Mouse (Mus musculus): ENCODE data around the gene Asap2.
A peak's percentile ranks its signal among the peaks of the same experiment; 100 is the strongest.
"Not testable (repeated sequence)": the region's sequence is repeated elsewhere in the genome, so short reads cannot be mapped to it uniquely, and the experiment has no call there.

Asap2 gene

DNA sequence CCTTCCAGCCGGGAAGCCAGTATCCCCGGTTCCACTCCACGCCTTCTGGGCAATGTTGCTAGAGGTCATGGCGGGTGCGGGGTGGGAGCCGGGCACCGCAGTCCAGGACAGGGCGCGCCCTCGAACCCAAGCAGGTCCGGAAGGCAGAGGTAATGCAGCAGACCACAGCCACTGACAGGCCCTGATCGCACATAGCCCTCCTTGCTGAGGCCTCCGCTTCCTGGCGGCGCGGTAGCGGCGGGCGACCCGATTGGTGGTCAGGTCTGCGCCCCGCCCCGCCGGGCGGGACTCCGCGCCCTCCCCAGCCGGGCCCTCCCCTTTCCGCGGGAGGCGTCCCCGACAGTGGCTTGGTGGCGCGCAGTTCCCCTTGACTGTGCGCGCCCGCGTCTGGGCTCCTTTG, at the start of gene Asap2:
Asap2 (plus strand) TSS at position 328 of the 400 bp plus-strand sequence.
- peak; percentile 46 to 50 for DNase-seq (ENCODE audit: low spot score in 2 of 2)

DNA sequence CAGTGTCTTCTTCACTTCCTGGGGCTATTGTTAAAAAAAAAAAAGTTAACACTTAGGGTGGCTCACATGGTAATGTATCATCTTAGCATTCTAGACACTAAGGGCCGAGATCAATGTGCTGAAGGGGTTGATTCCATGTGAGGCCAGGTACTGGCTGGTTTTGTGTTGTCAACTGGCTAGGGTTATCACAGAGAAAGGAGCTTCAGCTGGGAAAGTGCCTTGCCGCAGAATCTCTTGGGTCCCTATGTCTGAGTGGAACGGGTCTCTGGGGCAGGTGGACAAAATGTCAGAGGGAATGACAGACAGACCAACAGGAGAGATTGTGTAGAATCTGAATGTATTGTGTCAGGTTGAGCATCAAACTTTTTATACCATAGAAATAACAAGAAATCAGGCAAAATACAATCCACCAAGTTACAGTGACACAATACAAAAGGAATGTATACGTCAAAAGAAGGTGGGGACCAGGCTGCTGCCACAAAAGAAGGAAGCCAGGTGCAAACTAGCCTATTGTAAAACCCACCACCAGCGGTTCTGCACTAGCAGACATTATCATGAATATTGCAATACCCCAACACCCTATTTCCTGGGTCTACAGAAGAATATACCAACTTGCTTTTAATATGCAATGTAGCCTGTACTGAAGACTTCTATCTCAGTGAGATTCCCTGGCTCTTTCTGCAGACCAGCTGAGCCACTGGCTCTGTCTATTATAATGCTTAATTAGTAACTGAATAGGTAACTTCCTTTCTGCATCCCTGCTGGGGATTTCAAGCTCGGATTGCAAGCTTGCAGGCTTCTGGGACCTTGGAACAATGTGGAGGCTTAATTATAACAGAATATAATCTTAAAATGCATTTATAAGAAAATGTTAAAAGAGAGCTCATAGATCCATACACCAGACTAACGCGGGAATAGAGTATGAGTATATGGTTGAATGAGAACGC, 42.9 kb upstream of the Asap2 start:
- DNase-seq (ENCODE audit: low spot score in 2 of 2): not testable (repeated sequence)

DNA sequence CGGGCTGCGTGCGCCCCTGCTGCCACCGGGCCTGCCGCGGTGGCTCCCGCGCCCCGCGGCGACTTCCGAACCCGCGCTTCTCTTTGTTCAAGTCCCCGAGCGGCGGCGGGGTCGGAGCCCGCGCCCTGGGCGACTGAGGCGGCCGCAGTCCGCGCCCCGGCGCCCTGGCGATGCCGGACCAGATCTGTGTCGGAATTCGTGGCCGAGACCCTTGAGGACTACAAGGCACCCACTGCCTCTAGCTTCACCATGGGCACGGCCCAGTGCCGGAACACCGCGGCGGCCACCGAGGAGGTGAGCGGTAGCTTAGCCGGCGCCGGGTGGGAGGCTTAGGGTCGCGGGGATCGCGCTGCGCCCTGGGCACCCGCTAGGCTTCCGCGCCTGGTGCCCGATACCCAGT, 320 bp downstream of the Asap2 start:
- DNase-seq (ENCODE audit: low spot score in 2 of 2): peak; percentile 0 to 14

DNA sequence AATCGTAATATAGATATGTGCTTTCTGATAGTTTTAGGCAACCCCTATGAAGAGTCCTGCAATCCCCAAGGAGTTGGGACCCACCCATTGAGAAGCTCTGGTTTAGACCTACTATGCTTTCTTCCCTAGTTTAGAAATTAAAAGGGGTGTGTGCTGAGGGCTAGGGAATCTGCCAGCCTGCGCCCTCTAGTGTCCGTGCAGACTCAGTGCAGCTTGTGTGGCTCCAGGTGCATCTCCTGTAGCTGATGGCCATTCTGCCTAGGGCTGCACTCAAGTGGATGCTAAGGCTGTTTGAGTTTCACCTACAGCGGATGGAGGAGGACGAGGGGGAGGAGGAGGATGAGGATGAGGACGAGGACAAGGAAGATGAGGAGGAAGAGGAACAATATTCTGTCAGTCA, 40.6 kb downstream of the Asap2 start:
- DNase-seq (ENCODE audit: low spot score in 2 of 2): not testable (repeated sequence)

DNA sequence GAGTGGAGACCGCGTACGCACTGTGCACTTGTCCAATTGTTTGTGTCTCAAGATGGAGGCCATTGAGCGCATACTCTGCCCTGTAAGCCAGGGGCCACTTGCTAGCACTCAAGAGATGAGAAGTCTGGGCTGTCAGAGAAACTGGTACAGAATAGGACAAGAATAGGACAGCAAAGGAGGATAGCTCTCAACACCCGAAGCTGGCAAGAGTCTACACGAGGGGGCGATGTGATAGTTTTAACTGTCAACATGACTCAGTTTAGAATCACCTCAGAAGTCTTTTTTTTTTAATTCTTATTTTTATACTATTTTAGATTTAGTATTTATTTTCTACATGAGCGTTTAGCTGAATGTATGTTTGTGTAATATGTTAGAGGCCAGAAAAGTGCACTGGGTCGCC, 56.5 kb downstream of the Asap2 start:
- DNase-seq (ENCODE audit: low spot score in 2 of 2): not testable (repeated sequence)

DNA sequence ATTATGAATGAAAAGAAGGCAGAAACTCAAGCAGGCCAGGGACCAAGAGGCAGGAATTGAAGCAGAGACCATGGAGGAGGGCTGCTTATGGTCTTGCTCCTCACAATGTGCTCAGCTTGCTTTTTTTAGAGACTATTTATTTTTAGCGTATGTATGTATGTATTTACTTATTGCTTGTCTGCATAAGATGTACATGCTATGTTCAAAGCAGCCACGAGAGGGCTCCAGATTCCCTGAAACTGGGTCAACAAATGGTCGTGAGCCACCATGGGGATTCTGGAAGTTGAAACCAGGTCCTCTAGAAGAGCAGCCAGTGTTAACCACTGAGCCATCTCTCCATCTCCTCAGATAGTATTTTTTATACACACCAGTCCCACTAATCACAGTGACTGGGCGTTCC, 85.5 kb downstream of the Asap2 start:
- peak; percentile 52 to 66 for DNase-seq (ENCODE audit: low spot score in 2 of 2)

DNA sequence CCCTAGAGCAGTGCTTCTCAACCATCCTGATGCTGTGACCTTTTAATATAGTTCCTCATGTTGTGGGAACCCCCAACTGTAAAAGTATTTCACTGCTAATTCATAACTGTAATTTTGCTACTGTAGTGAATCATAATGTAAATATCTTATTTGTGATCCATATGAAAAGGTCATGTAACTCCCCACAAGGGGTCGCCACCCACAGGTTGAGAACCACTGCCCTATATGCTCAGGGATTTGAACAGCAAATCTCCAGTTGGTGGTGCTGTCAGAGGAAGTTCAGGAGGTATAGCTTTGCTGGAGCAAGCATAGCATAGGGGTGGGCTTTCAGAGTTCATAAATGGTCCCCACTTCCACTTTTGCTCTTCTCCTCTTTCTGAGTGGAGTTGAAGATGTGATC, 99.9 kb downstream of the Asap2 start:
- not testable (repeated sequence) for DNase-seq (ENCODE audit: low spot score in 2 of 2)

DNA sequence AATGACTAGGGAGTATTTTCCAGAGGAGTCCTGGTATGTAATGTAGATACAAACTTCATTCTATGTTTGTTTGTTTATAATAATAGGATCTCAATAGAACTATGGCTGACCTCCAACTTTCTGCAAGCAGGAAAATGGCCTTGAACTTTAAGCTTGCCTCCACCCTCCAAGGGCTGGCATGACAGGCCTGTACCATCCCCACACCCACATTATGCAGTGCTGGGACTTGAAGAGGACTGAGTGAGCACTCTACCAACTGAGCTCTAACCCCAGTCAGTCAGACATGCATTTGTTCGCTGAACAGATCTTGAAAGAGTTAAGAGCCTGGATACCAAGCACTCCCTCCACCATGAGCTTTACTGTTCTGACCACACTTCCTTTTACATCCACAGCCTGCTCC, 102.2 kb downstream of the Asap2 start:
- not testable (repeated sequence) for DNase-seq (ENCODE audit: low spot score in 2 of 2)

DNA sequence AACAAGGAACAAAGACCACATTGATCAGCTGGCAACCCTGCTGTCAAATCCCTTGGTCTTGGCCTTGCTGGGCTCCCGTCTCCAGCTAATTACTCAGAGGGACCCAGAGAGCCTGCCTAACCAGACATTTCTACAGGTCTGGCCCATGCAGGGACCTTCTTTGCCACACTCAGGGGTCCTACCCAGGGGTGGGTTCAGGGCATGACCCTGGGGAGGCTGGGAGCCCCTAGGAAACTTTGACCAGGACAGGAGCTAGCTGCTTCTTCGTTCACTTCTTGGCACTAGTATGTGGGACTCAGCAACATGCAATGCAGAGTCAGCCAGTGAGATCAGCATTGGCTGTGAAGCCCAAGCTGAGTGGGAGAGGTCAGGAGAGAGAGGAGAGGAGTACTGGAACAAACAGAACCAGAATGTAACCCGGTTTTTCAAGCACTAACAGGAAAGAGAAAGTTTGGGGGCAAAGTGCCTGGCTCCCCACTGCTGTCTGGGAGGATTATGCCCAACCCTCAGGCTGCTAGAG, 107.6 kb downstream of the Asap2 start:
- DNase-seq (ENCODE audit: low spot score in 2 of 2): peak in 1 of 2 experiments; percentile 3

DNA sequence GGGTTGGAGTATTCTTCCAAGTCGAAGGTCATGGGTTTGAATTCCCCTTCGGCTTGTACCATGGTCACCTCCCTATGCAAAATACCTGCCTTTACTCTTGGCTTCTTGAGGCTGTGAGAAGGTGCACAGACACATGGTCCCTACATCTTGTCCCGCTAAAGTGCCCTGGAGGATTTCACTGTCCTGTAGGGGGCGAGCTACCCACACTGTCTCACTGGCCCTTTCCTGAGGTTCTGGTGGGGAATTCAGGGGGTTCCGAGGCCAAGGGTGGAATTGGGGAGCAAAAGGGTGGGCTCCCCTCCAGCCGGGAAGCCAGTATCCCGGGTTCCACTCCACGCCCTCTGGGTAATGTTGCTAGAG, 120.8 kb downstream of the Asap2 start:
- DNase-seq (ENCODE audit: low spot score in 2 of 2): not testable (repeated sequence)

DNA sequence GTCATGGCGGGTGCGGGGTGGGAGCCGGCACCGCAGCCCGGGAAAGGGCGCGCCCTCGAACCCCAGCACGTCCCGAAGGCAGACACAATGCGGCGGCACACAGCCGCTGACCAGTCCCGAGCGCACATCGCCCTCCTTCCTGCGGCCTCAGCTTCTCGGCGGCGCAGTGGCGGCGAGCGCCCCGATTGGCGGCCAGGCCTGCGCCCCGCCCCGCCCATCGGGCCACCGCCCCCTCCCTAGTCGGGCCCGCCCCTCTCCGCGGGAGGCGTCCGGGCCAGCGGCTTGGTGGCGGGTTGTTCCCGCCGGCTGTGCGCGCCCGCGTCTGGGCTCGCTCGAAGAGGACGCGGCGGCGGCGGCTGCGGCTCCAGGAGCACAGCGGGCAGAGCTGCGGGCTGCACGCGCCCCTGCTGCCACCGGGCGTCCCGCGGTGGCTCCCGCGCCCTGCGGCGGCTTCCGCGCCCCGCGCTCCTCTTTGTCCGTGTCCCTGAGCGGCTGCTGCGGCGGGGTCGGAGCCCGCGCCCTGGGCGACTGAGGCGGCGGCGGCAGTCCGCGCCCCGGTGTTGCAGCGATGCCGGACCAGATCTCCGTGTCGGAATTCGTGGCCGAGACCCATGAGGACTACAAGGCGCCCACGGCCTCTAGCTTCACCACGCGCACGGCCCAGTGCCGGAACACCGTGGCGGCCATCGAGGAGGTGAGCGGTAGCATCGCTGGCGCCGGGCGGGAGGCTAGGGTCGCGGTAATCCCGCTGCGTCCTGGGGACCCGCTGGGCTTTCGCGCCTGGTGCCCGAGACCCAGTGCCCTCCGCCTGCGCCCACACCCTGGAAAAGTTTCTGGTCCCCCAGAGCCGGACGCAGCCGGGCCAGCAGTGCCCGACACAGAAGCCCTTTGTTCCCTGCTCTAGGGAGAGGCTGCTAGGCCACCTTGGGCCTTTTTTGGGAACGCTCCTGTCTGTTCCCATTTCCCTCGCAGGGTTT, 121.5 kb downstream of the Asap2 start:
- DNase-seq (ENCODE audit: low spot score in 2 of 2): peak; percentile 80 to 81

DNA sequence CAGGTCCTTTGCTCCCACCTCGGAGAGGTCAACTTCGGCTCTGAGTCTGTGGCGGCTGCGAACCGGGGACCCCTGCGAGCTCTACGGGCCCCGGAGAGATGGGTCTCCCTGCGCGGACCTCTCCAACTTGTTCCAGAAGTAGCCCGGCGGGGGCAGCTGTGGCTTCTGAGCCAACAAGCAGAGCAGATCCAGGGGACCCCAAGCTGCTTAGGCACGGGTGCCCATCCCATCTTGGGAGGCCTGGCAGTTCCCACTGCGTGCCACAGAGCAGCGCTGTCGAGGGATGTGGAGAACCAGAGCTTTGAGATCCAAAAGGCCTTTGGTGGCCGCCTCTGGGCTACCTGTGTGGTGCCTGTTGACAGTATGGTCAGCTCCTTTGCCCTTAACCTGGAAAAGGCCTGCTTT, 122.2 kb downstream of the Asap2 start:
- peak; percentile 43 to 68 for DNase-seq (ENCODE audit: low spot score in 2 of 2)

DNA sequence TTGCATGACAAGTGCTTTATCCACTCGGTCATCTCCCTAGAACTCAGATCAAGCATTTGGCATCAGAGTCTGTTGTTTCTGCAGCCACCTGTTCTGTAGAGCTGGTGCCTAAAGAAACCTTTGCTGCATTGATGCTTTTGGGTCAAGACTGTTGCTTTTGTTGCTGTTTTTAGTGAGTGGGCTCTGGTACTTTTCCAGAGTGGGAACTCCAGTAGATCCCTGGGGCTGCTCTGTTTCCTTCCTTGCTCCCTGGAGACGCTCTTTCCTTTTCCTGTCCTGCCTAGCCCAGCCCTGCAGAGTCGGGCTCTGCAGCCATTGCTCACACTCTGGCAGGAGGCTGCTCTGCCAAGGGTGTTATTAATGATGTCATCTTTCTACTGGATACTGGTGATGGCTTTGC, 129.2 kb downstream of the Asap2 start:
- DNase-seq (ENCODE audit: low spot score in 2 of 2): no peak

DNA sequence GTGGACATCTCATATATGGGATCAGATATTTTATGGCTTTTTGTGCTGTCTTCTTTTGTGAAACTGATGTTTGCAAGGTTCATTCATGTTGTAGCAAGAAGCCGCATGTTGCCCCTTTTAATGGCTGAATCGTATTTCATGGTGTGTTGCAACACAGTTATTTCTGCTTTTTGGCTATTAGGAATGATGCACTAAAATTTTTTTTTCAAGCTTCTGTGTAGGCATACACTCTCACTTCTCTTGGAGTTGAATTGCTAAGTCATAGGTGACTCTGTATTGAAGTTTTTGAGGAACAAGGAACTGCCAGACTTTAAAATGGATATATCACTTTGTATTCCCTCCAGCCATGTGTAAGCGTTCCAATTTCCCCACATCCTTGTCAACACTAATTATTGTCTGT, 132.6 kb downstream of the Asap2 start:
- DNase-seq (ENCODE audit: low spot score in 2 of 2): no peak

DNA sequence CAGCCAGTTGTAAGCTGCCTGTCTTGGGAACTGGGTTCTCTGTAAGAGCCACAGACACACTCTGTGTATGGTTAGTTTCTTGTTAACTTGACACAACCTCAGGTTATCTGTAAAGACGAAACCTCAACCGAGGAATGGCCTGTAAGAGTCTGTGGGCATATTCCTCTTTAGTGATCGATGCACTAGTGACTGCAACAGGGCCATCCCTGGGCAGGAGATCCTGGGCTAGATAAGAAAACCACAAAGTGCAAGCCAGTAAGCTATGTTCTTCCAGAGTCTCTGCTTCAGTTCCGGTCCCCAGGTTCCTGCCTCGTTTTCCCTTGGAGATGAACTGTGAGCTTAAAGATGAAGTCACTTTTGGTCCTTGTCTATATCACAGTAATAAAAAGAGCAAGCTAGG, 133.4 kb downstream of the Asap2 start:
- DNase-seq (ENCODE audit: low spot score in 2 of 2): no peak

DNA sequence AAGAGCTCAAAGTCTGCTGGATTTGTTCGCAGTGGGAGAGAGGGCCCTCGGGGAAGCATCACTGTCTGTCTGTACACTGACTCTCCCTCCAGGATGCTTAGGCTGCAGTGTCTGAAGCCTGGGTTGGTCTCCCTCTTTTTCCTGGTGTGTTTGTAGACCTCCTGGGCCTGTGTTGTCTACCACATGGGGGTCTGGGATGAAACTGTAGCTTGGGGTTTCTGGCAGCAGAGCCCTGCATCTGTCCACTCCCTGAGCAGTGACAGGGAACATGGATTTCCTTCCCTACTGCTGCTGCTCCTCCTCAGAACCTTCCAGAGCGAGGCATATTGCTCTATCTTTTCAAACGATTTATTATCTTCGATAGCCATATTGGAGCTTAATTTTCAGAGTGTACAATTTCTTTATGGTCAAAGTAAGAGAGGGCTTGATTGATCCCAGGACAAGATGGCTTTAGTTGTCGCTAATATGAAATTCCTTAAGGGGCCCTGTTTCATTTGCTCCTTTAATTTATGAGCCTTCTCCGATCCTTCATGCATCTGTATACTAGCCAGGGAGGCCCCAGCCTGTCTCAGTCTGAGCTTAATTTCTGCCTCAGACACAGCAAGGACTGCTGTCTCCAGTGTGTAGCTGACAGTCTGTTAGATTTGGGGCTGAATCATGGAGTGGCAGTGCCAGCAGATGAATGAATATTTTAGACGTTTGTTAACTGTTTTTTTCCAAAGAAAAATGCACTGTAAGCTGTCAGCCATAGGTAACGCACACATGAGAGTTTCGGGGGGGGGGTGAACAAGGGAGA, 135.6 kb downstream of the Asap2 start:
- no peak for DNase-seq (ENCODE audit: low spot score in 2 of 2)

DNA sequence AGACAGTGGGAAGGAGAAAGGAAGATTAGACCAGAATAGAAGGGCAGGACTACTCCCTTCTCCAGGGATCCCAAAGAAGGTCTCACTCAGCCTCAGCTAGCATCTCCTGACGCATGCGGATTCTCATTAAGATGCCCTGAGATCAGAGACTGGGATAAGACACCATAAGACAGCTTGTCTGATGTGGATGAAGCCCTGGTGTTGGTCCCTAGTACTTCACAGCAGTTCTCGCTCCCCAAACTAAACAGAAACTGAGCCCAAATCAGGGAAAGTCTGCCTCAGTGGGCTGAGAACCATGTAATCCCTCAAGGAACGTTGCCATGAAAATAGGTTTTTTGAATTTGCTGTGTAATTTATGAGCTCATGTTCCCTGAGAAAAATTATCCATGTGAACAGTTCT, 136.3 kb downstream of the Asap2 start:
- no peak for DNase-seq (ENCODE audit: low spot score in 2 of 2)

DNA sequence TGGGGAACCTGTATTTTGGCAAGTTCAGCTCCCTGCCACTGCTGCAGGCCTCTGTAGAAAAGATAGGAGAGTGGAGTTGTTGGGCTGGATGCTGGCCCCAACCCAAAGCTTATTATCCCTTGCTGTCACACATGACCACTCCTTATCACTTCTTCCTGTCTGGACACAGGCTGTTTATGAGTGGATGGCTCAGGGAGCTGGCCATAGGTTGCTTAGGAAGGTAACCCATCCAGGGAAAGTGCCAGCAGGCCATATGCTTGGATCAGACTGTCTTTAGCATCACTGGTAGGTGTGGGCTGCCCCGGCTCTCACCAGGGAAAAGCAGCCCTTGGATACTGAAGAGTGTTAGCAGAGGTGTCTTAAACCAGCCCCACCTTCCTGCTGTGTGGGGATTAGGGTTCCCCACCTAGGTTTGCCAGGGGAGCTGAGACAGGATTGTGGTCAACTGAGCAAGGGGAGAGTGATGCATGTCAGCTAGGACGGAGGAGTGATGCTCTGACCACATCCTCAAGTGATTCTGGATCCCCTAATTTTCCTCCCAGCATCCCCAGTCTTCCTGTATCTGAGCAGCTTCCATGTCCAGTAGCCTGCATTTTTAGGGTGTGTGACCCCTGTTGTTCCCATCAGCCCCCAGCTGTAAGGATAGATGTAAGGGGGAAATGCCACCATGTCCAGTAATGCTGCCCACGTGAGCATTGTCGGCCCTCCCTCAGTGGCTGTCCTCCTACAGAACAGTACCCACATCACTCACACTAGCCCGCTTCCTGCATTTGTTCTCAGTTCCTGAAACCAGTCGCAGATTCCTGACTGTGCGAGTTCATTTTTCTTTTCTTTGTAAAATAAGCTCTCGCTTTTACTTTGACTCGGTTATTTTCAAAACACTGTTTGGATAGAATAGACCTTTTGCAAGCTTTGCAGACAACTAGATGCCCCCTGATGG, 138.9 kb downstream of the Asap2 start:
- no peak for DNase-seq (ENCODE audit: low spot score in 2 of 2)

DNA sequence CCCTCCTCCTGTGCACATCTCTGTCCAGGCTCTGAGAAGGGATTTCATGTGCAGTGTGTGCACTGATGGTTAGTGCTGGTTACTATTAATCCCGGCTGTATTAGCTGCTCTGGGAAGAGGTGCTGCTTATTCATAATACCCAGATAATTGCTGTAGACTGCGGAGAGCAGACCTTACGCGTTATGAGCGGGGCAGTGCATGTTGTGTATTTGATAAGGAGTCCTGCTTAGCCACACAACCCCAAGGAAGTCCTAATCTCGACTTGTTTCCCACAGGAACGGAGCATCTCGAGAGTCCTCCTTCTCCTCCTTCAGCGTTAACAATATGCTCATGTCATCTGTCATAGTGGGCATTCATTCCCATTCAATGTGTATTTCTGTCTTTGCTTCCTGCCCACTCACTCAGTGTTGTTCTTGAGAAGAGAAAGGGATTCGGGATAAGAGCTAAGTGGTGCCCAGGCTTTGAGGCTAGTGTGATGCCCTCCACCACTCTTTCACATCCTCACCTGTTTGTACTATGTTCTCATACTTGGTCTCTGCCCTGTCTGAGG, 140.1 kb downstream of the Asap2 start:
- DNase-seq (ENCODE audit: low spot score in 2 of 2): no peak

DNA sequence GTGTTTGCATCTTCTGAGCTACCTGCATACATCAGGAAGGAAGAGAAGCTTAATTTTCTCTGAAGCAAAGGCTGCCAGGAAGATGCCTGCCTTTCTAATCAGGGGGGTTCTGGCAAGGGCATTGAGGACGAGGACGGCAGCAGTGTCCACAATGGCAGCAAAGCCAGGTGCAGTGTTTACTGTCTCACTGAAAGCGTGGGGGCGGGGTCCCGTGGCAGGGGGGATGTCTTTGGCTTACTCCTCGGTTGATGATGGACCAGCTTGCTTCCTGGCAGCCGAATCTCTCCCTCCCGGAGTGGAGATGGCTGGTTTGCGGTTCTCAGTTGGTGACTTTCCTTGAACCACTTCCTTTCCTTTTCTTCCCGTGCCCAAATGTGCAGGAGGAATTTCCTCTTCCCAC, 142.3 kb downstream of the Asap2 start:
- no peak for DNase-seq (ENCODE audit: low spot score in 2 of 2)

Data from urinary bladder, adult 18-20 months (tissue).